Mouse (Mus musculus): ENCODE measurements around the gene Slc7a7. TPM values are rescaled to one million over a fixed set of nuclear protein-coding genes. Genes with fewer than 3 reads are reported as not detected.
A peak's percentile ranks its signal among the peaks of the same experiment; 100 is the strongest.

The Slc7a7 gene
- total and polyA plus RNA-seq, 2 experiments from 2014 or later, result 3.2 to 3.4 TPM

DNA sequence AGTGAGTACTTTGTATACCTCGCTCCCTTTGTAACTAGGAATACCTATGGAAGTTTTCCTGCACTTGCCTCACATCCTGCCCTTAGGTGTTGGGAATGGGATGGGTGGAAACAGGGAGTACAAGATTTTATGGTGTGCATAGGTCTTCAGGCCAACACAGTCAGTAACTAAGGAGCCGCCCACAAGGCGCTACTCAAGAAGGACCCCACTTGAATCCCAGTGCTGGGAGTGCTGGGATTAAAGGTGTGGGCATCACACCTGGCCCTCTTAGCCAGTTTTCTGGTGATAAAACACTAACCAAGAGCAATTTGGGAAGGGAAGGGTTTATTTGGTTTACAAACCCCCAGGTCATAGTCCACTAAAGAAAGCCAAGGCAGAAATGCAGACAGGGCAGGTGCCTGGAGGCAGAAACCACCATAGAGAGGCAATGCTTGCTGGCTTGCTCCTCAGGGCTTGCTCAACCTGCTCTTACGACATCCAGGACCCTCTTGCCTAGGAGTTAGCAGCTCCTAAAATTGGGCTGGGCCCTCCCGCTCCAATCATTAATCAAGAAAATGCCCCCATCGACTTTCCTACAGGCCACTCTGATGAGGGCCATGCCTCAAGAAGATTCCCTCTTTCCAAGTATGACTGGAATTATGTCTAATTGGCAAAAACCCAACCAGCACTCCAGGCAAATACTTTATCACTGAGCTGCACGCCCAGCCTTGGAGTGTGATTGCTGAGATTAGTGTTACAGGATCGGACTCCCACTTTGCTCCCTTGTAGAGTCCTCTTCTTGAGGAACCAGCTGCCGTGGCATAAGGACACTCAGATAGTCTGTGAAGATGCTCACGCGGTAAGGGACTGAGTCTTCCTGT lies 37.3 kb upstream of the Slc7a7 start:
- Histone ChIP-seq H3K27me3 (ENCODE audit: insufficient read depth, low read length) (no peaks in the 10 kb centered on the region), H3K9me3 (ENCODE audit: low read length) (no peaks in the 10 kb centered on the region), H3K36me3 (ENCODE audit: insufficient read depth) (no peaks in the 10 kb centered on the region), H3K4me2 (ENCODE audit: low read depth) (no peak overlapping the region), H3K9ac (no peak overlapping the region), H3K27ac (ENCODE audit: low read depth, low read length) (no peak overlapping the region), H3K4me1 (ENCODE audit: insufficient read depth) (no peaks in the 10 kb centered on the region), H3K4me3 (ENCODE audit: low read depth, low read length) (no peak overlapping the region)
- WGBS, result 84% methylated on average over 11 of the region's 11 CpGs
- no peak for TF ChIP-seq CTCF (IDR thresholded peaks at IDR 0.05; ENCODE audit: low read depth)
- DNase-seq (no peak), ATAC-seq (no peak)

DNA sequence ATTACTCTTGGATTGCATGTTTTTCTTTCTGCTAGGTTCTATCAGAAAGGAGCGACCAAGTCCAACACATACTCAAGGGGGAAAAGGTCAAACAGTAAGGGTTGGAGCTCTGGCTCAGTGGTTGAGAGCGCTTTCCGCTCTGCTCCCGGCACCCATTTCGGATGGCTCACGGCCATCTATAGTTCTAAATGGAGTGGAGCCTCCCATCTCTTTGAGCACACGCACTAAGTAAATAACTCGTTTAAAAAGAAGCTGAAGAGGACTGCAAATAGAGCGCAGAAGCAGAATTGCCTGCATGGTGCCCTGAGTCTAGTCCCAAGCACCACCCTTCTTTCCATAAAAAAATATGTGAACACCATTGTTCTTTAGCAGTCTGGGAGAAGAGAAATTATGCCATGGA lies 36.0 kb upstream of the Slc7a7 start:
- Histone ChIP-seq H3K27ac (ENCODE audit: low read depth, low read length) (no peak overlapping the region), H3K4me3 (ENCODE audit: low read depth, low read length) (no peak overlapping the region), H3K36me3 (ENCODE audit: insufficient read depth) (no peaks in the 10 kb centered on the region), H3K9ac (no peak overlapping the region), H3K4me2 (ENCODE audit: low read depth) (no peak overlapping the region), H3K4me1 (ENCODE audit: insufficient read depth) (no peaks in the 10 kb centered on the region), H3K9me3 (ENCODE audit: low read length) (no peaks in the 10 kb centered on the region), H3K27me3 (ENCODE audit: insufficient read depth, low read length) (no peaks in the 10 kb centered on the region)
- DNase-seq, result no peak
- ATAC-seq, result no peak
- TF ChIP-seq CTCF (IDR thresholded peaks at IDR 0.05; ENCODE audit: low read depth), result no peak
- 85% methylated on average over 9 of the region's 9 CpGs for WGBS

DNA sequence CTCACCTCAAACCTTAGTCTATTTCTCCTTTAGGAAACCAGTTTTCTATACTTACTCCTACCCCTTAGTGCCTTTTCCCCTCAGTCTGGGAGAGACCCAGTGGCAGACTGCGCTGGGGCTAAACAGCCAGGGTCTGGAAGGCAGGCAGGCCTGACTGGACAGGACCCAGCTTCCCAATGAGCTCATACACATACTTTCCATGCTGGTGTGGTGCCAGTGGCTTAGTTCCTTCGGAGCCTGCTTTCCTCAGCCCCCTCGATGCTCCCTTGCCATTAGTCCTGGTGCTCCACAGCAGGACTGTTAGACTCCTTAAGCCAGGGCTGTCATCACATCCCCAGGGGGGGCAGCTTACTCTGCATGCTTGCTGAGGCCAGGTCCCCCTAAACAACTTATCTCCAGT lies 27.9 kb upstream of the Slc7a7 start:
- Histone ChIP-seq H3K27me3 (ENCODE audit: insufficient read depth, low read length) (no peaks in the 10 kb centered on the region), H3K4me1 (ENCODE audit: insufficient read depth) (no peaks in the 10 kb centered on the region), H3K9ac (no peak overlapping the region), H3K36me3 (ENCODE audit: insufficient read depth) (no peaks in the 10 kb centered on the region), H3K27ac (ENCODE audit: low read depth, low read length) (no peak overlapping the region), H3K4me2 (ENCODE audit: low read depth) (no peak overlapping the region), H3K9me3 (ENCODE audit: low read length) (no peaks in the 10 kb centered on the region), H3K4me3 (ENCODE audit: low read depth, low read length) (no peak overlapping the region)
- ATAC-seq (no peak; the same call in 1 of the 2 replicates), DNase-seq (no peak)
- 50% methylated on average over 3 of the region's 3 CpGs for WGBS
- no peak for TF ChIP-seq CTCF (IDR thresholded peaks at IDR 0.05; ENCODE audit: low read depth)

DNA sequence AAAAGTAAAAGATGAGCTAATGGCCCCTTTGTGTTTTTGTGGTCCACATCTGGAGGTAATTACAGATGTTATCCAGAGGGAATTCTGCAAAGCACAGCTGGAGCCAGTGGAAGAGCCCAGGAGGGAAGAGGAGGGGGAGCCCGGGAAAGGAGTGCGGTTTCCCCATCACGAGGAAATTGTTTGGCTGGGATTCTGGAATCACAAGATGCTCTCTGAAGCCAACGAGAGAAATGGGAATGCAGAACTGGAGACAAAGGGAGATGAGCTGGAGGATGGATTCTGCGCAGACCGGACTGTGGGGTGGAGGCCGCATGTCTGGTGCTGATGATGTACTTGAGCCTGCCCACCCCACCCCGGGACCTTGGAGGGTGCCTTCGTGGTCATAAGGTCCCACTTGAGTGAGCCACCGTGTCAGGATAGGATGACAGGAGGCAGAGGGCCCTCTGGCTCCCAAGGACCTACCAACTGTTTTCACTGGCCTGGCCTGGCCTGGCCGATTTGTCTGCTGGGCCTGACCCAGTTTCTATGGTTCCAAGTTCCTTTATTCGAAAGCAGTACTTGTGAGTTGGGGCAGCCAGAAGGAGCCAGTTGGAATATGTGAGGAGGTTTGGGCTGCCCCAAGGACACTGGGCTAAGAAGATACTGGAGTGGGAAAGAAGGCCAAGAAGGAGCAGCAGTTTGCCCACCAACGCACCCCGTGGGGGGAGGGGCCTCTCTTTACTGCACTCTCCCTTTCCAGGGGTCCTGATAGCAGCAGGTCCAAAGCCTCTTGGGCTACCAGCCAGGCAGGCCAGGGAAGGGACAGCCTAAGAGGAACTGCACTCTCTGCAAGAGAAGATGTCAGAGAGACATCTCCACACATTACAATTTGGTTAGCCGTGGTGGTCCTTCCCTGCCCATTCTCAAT lies 26.4 kb upstream of the Slc7a7 start:
- 65% methylated on average over 15 of the region's 15 CpGs for WGBS
- Histone ChIP-seq H3K4me2 (ENCODE audit: low read depth) (no peak overlapping the region), H3K9me3 (ENCODE audit: low read length) (no peaks in the 10 kb centered on the region), H3K27ac (ENCODE audit: low read depth, low read length) (peak overlapping the region; percentile 64), H3K4me3 (ENCODE audit: low read depth, low read length) (no peak overlapping the region), H3K4me1 (ENCODE audit: insufficient read depth) (no peaks in the 10 kb centered on the region), H3K27me3 (ENCODE audit: insufficient read depth, low read length) (no peaks in the 10 kb centered on the region), H3K36me3 (ENCODE audit: insufficient read depth) (no peaks in the 10 kb centered on the region), H3K9ac (no peak overlapping the region)
- ATAC-seq, result peak; percentile 18; the same call in 1 of the 2 replicates
- DNase-seq, result no peak
- no peak for TF ChIP-seq CTCF (IDR thresholded peaks at IDR 0.05; ENCODE audit: low read depth)

DNA sequence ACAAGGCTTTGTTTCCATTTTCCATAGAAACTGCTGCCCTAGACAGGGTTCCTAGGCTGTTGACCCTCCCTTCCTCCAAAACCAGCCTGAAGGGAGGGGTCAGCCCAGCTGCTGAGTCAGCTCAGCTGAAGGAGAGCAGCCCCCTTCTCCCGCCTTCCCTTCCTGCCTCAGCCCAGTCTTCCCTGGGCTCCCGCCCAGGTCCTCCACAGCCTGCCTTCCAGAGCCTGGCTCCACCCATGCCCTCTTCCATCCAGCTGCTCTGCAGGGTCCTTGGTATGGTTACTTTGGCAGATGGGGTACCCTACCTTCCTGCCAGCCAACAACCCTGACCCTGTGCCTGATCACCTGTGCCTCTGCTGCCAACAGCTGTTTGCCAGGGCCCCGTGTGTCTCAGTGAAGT lies 25.6 kb upstream of the Slc7a7 start:
- 40% methylated on average over 3 of the region's 3 CpGs for WGBS
- Histone ChIP-seq H3K4me2 (ENCODE audit: low read depth) (no peak overlapping the region), H3K27ac (ENCODE audit: low read depth, low read length) (no peak overlapping the region), H3K9me3 (ENCODE audit: low read length) (no peaks in the 10 kb centered on the region), H3K4me3 (ENCODE audit: low read depth, low read length) (no peak overlapping the region), H3K9ac (no peak overlapping the region), H3K27me3 (ENCODE audit: insufficient read depth, low read length) (no peaks in the 10 kb centered on the region), H3K36me3 (ENCODE audit: insufficient read depth) (peaks cover 7% of the 10 kb centered on the region; the same call in 1 of the 2 replicates), H3K4me1 (ENCODE audit: insufficient read depth) (no peaks in the 10 kb centered on the region)
- ATAC-seq (peak; percentile 33), DNase-seq (no peak)
- TF ChIP-seq CTCF (IDR thresholded peaks at IDR 0.05; ENCODE audit: low read depth), result no peak

DNA sequence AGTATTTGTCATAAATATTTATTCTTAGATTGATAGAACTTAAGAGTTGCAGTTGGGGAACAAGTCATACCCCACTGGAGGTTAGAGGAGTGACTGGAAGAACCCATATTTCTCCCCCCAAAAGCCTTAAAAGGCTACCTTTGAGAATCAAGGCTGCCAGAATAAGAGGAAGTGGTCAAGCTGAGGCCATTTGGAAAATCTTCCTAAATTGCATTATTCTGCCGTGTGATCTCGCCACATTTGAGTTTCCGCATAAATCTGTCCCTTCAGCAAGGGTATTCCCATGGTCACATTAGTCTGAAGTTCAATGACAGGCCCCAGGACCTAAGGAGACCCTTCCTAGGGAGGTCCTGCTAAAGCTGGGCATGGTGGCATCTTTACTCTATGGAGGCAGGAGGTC lies 25.0 kb upstream of the Slc7a7 start:
- no peak for ATAC-seq
- TF ChIP-seq CTCF (IDR thresholded peaks at IDR 0.05; ENCODE audit: low read depth), result no peak
- Histone ChIP-seq H3K4me1 (ENCODE audit: insufficient read depth) (no peaks in the 10 kb centered on the region), H3K36me3 (ENCODE audit: insufficient read depth) (peaks cover 7% of the 10 kb centered on the region; the same call in 1 of the 2 replicates), H3K9me3 (ENCODE audit: low read length) (no peaks in the 10 kb centered on the region), H3K4me2 (ENCODE audit: low read depth) (no peak overlapping the region), H3K9ac (no peak overlapping the region), H3K4me3 (ENCODE audit: low read depth, low read length) (no peak overlapping the region), H3K27me3 (ENCODE audit: insufficient read depth, low read length) (no peaks in the 10 kb centered on the region), H3K27ac (ENCODE audit: low read depth, low read length) (no peak overlapping the region)
- 89% methylated on average over 3 of the region's 3 CpGs for WGBS
- no peak for DNase-seq

DNA sequence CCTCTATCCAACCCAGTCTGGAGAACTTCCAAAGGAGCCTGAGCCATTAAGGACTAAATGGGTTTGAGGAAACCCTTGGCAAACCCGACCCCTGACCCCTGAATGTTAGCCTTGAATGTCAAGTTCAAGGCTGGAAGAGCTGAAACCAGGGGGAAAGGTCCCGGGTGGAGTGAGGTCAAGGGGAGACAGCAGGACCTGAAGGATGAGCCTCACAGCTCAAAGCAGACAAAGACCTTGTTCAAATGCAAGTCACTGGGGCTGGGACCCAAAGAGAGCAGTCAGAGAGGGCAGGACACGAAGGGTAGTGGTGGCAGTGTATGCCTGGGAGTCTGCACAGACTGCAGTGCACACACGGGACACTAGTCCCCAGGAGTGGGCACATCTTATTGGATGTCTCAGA lies 23.8 kb upstream of the Slc7a7 start:
- Histone ChIP-seq H3K27ac (ENCODE audit: low read depth, low read length) (no peak overlapping the region), H3K4me3 (ENCODE audit: low read depth, low read length) (no peak overlapping the region), H3K36me3 (ENCODE audit: insufficient read depth) (peaks cover 7% of the 10 kb centered on the region; the same call in 1 of the 2 replicates), H3K27me3 (ENCODE audit: insufficient read depth, low read length) (no peaks in the 10 kb centered on the region), H3K9me3 (ENCODE audit: low read length) (no peaks in the 10 kb centered on the region), H3K9ac (no peak overlapping the region), H3K4me2 (ENCODE audit: low read depth) (no peak overlapping the region), H3K4me1 (ENCODE audit: insufficient read depth) (no peaks in the 10 kb centered on the region)
- 75% methylated on average over 4 of the region's 4 CpGs for WGBS
- no peak for TF ChIP-seq CTCF (IDR thresholded peaks at IDR 0.05; ENCODE audit: low read depth)
- ATAC-seq (no peak), DNase-seq (no peak)
